ENCODE assay signal across 8 mouse cellular contexts in the genomic region with DNA sequence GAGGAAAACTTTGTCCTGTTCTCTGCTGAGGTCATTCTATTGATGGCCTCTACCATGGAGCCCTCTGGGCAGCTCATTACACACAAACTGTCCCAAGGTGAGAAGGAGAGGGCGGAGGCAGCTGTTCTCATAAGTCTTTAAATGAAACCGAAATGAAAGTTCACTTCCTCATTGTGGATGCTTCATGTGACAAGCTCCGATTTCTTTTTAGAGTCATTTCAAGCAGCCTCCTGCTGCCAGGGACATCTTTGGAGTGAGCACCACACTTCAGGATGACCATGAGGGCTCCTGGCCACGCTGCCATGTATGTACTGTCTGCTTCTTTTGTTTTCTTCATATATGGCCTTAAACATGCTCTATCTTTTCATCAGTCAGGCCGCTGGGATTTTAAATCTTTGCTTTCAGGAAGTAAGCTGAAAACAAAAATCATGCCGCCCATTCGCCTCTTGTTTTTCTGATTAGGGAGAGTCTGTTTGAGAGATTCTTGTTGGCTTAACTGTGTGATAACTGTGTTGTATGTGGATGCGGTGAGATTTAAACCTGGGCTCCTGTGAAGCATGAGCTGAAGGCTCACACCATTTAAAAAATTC. TPM values are rescaled to one million over a fixed set of nuclear protein-coding genes. Genes with fewer than 3 reads are reported as not detected.
DNase-seq lines count a peak whose midpoint lies in the region; ATAC-seq lines count a peak whose summit lies in the region.

Gene Ctss (plus strand): TSS at position 165 of the 590 bp plus-strand sequence.

- no peak within 1 kb of the TSS for H3K4me2 ChIP-seq in heart, embryonic 15.5 days
- no peak within 1 kb of the TSS for H3K4me2 ChIP-seq in midbrain, embryonic 16.5 days (ENCODE audit: low read length)

- no peak within 1 kb of the TSS for H3K4me3 ChIP-seq in heart, embryonic 15.5 days
- no peak within 1 kb of the TSS for H3K4me3 ChIP-seq in midbrain, embryonic 16.5 days (ENCODE audit: low read depth, low read length)

- H3K9ac ChIP-seq in heart, embryonic 15.5 days = no peak within 1 kb of the TSS
- no peak within 1 kb of the TSS for H3K9ac ChIP-seq in midbrain, embryonic 16.5 days (ENCODE audit: low read depth, low read length)

- H3K36me3 ChIP-seq in heart, embryonic 15.5 days = no peaks in the 10 kb centered on the region
- no peaks in the 10 kb centered on the region for H3K36me3 ChIP-seq in midbrain, embryonic 16.5 days (ENCODE audit: control insufficient read depth, insufficient read depth, low read length)

- WGBS in heart, embryonic 15.5 days = 78% methylated on average over 8 of the region's 8 CpGs
- WGBS in midbrain, embryonic 16.5 days = 91% methylated on average over 8 of the region's 8 CpGs

- 0 out of 2 replicates have a peak, but pooled peaks cover 4% of the 10 kb centered on the region for H3K4me1 ChIP-seq in heart, embryonic 15.5 days (replicated peaks)
- H3K4me1 ChIP-seq in midbrain, embryonic 16.5 days (ENCODE audit: control insufficient read depth, insufficient read depth, low read length) = no peaks in the 10 kb centered on the region

- no peaks in the 10 kb centered on the region for H3K9me3 ChIP-seq in heart, embryonic 15.5 days (replicated peaks)
- no peaks in the 10 kb centered on the region for H3K9me3 ChIP-seq in midbrain, embryonic 16.5 days (replicated peaks; ENCODE audit: control insufficient read depth, low read length, poor library complexity, severe bottlenecking)

- H3K27me3 ChIP-seq in heart, embryonic 15.5 days = no peaks in the 10 kb centered on the region
- H3K27me3 ChIP-seq in midbrain, embryonic 16.5 days (ENCODE audit: control insufficient read depth, insufficient read depth, low read depth, low read length) = no peaks in the 10 kb centered on the region

- no peak for ATAC-seq in heart, embryonic 15.5 days (replicated peaks; ENCODE audit: insufficient number of reproducible peaks, insufficient read depth, low FRiP score, low read depth)
- no peak for ATAC-seq in midbrain, embryonic 16.5 days

- DNase-seq in heart, adult 8-10 months (ENCODE audit: low spot score) = no peak
- peak; percentile 71 for DNase-seq in CD4-positive helper T cell, adult 2 months (ENCODE audit: low read depth, low spot score)
- DNase-seq in brain, adult 2 months (ENCODE audit: low read depth, low spot score) = peak; percentile 10
- DNase-seq in layer of hippocampus, postnatal 10 days (ENCODE audit: low spot score in 2 of 2) = no peak
- no peak for DNase-seq in cerebellum, postnatal 10 days
- no peak for DNase-seq in kidney, postnatal 36 days

- no peak within 1 kb of the TSS for H3K27ac ChIP-seq in heart, embryonic 15.5 days
- no peak within 1 kb of the TSS for H3K27ac ChIP-seq in midbrain, embryonic 16.5 days (ENCODE audit: low read length)

RNA-seq across cellular contexts. Expression of gene Ctss, which starts in this region (rescaled TPM):
- polyA plus RNA-seq in heart, embryonic 15.5 days (2015; fragmentation: Nextera tagmentation; extraction: Ambion mirVana) = 17.3 and 31.6 TPM in 2 replicates
- 10 to 100 TPM in 2 of 4 experiments, 1 to 10 TPM in 2; 7.8 to 17.5 (median 10.0) TPM for total RNA-seq in heart, adult 8-10 months (2022)
- total RNA-seq in layer of hippocampus, postnatal 10 days (2021) = 10 to 100 TPM; 19.6 to 24.0 TPM
- 10.4 and 11.6 TPM in 2 replicates for polyA plus RNA-seq in midbrain, embryonic 16.5 days (2015; fragmentation: Nextera tagmentation; extraction: Ambion mirVana)

Comparison
In these comparisons a context has a peak if more than half of its experiments do, and no peak if none do; other contexts are left out.
1. DNase-seq: peak in CD4-positive helper T cell, adult 2 months (single experiment) and brain, adult 2 months (single experiment); none in heart, adult 8-10 months (single experiment), layer of hippocampus, postnatal 10 days (0 of 2), cerebellum, postnatal 10 days (0 of 2) and kidney, postnatal 36 days (0 of 2).